Mouse (Mus musculus) heart, postnatal 0 days (tissue): Measurements from ENCODE around the gene Eml3. TPM values are rescaled to one million over a fixed set of nuclear protein-coding genes. Genes with fewer than 3 reads are reported as not detected.

Source experiments
- ATAC-seq: fragments of 200-750 bp; cut with Nextera tagmentation; 2 replicates; pipeline ENCODE4 v1.8.0; 2017; ENCODE audit warnings: low read depth, moderate number of reproducible peaks, moderate library complexity; ENCODE audit not compliant: insufficient read depth
- DNase-seq: peaks from one replicate; pipeline ENCODE4 v3.0.0-alpha.2; 2016; ENCODE audit warnings: low spot score
- H3K27ac ChIP-seq: fragments of 300-500 bp; sonication (generic); 2 replicates; pipeline ENCODE4 v1.5.1; 2014; ENCODE audit warnings: low read depth, mild to moderate bottlenecking
- H3K27me3 ChIP-seq: fragments of 300-500 bp; sonication (generic); 2 replicates; pipeline ENCODE4 v1.6.1; 2014; ENCODE audit warnings: low read length, mixed read lengths; ENCODE audit not compliant: control insufficient read depth, insufficient read depth
- H3K36me3 ChIP-seq: fragments of 300-500 bp; sonication (generic); replicated peaks from 2 replicates; pipeline ENCODE4 v1.6.1; 2014; ENCODE audit warnings: low read length, mixed read lengths; ENCODE audit not compliant: control insufficient read depth, insufficient read depth
- H3K4me1 ChIP-seq: fragments of 300-500 bp; sonication (generic); 2 replicates; pipeline ENCODE4 v1.6.1; 2014; ENCODE audit warnings: antibody characterized with exemption; ENCODE audit not compliant: control insufficient read depth, insufficient read depth
- H3K4me2 ChIP-seq: fragments of 300-500 bp; sonication (generic); 2 replicates; pipeline ENCODE4 v1.6.1; 2014; ENCODE audit warnings: low read depth, mild to moderate bottlenecking, low read length, moderate library complexity
- H3K4me3 ChIP-seq: fragments of 300-500 bp; sonication (generic); 2 replicates; pipeline ENCODE4 v1.5.1; 2014; ENCODE audit warnings: low read depth, low read length
- H3K9ac ChIP-seq: fragments of 300-500 bp; sonication (generic); replicated peaks from 2 replicates; pipeline ENCODE4 v1.6.1; 2014; ENCODE audit warnings: low read depth, low read length, mixed read lengths
- H3K9me3 ChIP-seq: fragments of 300-500 bp; sonication (generic); replicated peaks from 2 replicates; pipeline ENCODE4 v1.6.1; 2016; ENCODE audit warnings: low read length; ENCODE audit not compliant: control insufficient read depth
- CTCF ChIP-seq: IDR thresholded peaks from 2 replicates; pipeline ENCODE4 v1.5.1; 2016; ENCODE audit warnings: antibody characterized with exemption, control low read depth, low read depth
- EP300 ChIP-seq: IDR thresholded peaks from 2 replicates; pipeline ENCODE4 v1.6.1; 2016; ENCODE audit warnings: antibody characterized with exemption, low read depth
- WGBS: fragments of 180-500 bp; shearing (Covaris S2); extraction: QIAGEN DNeasy Blood & Tissue Kit; methylation state at CpG from one replicate; pipeline ENCODE4 v1.1.7; 2014; 5-methylcytosine and 5-hydroxymethylcytosine counted together
- polyA plus RNA-seq: library from polyadenylated mRNA; unstranded; fragments of >200 nt; fragmentation: Nextera tagmentation; extraction: Ambion mirVana; gene quantifications from 2 replicates; pipeline ENCODE4 v1.2.1, GENCODE M21; 2015
- total RNA-seq: library from RNA; depleted of rRNA; stranded (reverse); fragments of >200 nt; gene quantifications from 2 replicates; pipeline ENCODE4 v1.2.3, GENCODE M21; 2014; ENCODE audit warnings: low replicate concordance

The Eml3 gene
- total and polyA plus RNA-seq, 2 experiments from 2014 or later: 9.6 to 21.0 TPM

DNA sequence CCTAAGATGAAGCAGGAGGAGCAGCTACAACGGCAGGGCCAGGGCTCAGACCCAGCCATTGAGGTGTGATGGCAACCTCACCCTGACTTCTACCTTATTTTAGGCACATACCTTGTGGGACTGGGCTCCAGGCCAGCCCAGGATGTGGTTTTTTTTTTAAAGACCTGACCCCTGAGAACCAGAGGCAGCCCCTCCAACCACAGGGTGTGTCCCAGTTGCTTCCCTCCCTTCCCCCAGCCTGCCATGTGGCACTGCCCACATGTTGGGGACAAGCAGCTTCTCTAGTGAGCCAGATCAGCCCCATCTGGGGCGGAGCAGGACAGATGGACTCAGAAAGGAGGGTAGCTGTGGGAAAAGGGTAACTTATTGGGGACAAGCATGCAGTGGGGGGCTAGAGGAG is 2.6 kb upstream of the Eml3 start:
- peaks cover 40% of the 10 kb centered on the region for H3K36me3 ChIP-seq
- DNase-seq (no peak), ATAC-seq (no peak)
- peaks cover 10% of the 10 kb centered on the region; the same call in 1 of the 2 replicates for H3K4me1 ChIP-seq
- no peak overlapping the region for H3K9ac ChIP-seq
- TF ChIP-seq CTCF: no peak
- no peak for TF ChIP-seq EP300
- no peak overlapping the region for H3K4me3 ChIP-seq
- H3K9me3 ChIP-seq: no peaks in the 10 kb centered on the region
- 78% methylated on average over 2 of the region's 2 CpGs for WGBS
- H3K4me2 ChIP-seq: no peak overlapping the region
- H3K27me3 ChIP-seq: no peaks in the 10 kb centered on the region
- H3K27ac ChIP-seq: no peak overlapping the region

DNA sequence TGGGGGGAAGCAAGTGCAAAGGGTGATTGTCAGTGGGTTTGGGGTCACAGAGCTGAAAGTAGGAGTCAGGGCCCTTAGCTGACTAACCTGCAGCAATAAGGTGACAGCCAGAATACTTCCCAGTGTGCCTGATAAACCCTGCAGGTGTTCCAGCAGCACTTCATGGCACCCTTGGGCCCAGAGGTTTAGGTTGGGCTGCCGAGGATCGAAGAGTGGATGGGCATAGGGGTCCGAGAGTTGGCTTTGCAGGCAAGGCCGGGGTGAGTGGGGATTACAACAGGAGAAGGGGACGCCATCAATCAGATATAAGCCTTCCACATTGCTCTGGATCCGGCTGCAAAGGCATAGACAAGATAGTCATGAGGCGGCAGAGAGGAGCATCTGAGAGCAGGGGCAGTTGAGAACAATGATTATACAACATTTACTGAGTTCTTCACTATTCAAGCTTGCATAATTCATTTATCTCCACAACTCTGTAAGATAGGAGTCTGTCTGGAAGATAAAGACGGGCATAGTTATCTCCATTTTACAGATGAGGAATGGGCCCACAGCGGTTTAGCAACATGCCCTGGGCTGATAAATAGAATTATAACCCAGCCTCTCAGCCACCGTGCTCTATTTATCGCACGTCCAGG is 1.3 kb upstream of the Eml3 start:
- H3K4me2 ChIP-seq: no peak overlapping the region
- H3K4me3 ChIP-seq: no peak overlapping the region
- WGBS: 85% methylated on average over 12 of the region's 12 CpGs
- no peaks in the 10 kb centered on the region for H3K27me3 ChIP-seq
- TF ChIP-seq CTCF (no peak), EP300 (no peak)
- H3K36me3 ChIP-seq: peaks cover 39% of the 10 kb centered on the region
- no peaks in the 10 kb centered on the region for H3K9me3 ChIP-seq
- H3K9ac ChIP-seq: no peak overlapping the region
- DNase-seq: no peak
- no peak for ATAC-seq
- H3K27ac ChIP-seq: no peak overlapping the region
- H3K4me1 ChIP-seq: 0 out of 2 replicates have a peak, but pooled peaks cover 9% of the 10 kb centered on the region

DNA sequence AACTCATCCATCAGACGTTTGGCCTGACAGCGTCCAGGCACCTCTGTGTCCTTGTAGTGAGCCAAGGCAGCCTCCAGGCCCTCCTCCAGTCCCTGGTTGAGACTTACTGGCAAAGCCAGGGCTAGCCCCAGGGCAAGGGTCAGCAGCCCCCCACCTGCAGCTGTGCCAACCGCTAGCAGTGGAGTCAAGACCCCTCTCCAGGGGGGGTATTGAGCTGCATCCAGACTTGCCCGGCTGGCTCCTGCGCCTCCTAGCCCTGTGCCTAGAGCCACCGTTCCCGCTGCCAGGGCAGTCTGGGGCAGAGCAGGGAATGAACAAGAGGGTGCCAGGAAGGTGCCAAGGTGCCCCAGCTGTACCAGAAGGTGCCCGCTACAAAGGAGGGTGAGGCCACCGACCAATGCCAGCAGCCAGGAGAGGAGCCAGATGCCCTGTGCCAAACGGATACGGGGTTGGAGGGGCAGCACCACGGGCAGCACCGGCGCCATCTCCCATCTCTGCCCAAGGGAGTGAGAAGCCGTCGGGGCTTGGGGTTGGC is 596 bp upstream of the Eml3 start:
- Histone ChIP-seq H3K36me3 (peaks cover 31% of the 10 kb centered on the region), H3K9ac (peak overlapping the region; percentile 80), H3K9me3 (no peaks in the 10 kb centered on the region), H3K27ac (peak overlapping the region; percentile 82; the same call in 1 of the 2 replicates), H3K4me3 (peak overlapping the region; percentile 74), H3K4me1 (0 out of 2 replicates have a peak, but pooled peaks cover 9% of the 10 kb centered on the region), H3K27me3 (no peaks in the 10 kb centered on the region), H3K4me2 (peak overlapping the region; percentile 89)
- TF ChIP-seq CTCF: no peak
- no peak; the same call in 1 of the 2 replicates for ATAC-seq
- no peak for DNase-seq
- WGBS: 20% methylated on average over 16 of the region's 16 CpGs

DNA sequence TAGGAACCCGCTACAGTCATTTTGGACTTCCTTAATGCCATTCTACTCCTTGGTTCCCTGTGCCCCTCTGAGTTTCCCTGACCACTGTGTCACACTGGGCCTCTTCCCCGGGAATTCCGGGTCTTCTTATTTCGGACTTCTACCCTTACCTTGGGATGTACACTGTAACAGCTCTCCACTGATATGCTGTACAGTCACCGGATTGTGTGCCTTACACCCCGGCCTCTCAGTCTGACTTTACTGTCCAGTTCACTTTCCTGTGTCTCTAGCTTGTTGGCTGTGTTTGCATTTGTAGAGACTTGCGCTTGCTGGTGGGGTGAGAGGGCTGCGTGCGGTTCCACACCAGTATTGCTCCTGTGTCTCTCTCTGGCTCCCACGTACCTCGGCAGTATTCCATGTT is 765 bp downstream of the Eml3 start:
- ATAC-seq: no peak
- peaks cover 41% of the 10 kb centered on the region for H3K36me3 ChIP-seq
- 12% methylated on average over 11 of the region's 11 CpGs for WGBS

DNA sequence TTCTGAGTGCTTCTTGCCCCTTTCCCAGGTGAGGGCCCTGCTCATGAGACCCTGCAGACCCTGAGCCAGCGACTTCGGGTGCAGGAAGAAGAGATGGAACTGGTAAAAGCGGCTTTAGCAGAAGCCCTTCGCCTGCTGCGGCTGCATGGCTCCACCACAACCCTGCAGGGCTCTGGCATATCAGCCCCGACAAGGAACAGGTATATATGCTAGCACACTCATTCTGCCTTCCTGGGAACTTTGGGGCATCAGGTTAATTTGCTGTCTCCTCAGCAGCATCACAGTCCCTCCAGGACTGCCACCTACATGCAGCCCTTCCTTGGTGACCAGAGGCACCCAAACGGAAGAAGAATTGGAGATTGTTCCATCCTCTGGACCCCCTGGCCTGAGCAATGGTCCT is 1.4 kb downstream of the Eml3 start:
- Histone ChIP-seq H3K9me3 (no peaks in the 10 kb centered on the region), H3K27me3 (no peaks in the 10 kb centered on the region), H3K4me1 (0 out of 2 replicates have a peak, but pooled peaks cover 9% of the 10 kb centered on the region), H3K27ac (no peak overlapping the region), H3K36me3 (peaks cover 39% of the 10 kb centered on the region), H3K4me3 (peak overlapping the region; percentile 74), H3K9ac (no peak overlapping the region), H3K4me2 (peak overlapping the region; percentile 89)
- TF ChIP-seq CTCF: no peak
- no peak for TF ChIP-seq EP300
- no peak for ATAC-seq
- 82% methylated on average over 7 of the region's 7 CpGs for WGBS
- DNase-seq: no peak

More for the DNA sequence above, 765 bp downstream of the Eml3 start:
- H3K27me3 ChIP-seq: no peaks in the 10 kb centered on the region
- H3K4me2 ChIP-seq: peak overlapping the region; percentile 89
- no peak for DNase-seq
- H3K4me3 ChIP-seq: peak overlapping the region; percentile 74
- H3K4me1 ChIP-seq: 0 out of 2 replicates have a peak, but pooled peaks cover 9% of the 10 kb centered on the region
- H3K9ac ChIP-seq: peak overlapping the region; percentile 80
- TF ChIP-seq EP300 (no peak), CTCF (no peak)
- peak overlapping the region; percentile 82 for H3K27ac ChIP-seq
- H3K9me3 ChIP-seq: no peaks in the 10 kb centered on the region
